Mouse (Mus musculus) brain, adult 2 months (tissue): Measurements from ENCODE around the gene Hoxb6.

ENCODE experiments used
- DNase-seq: peaks from one replicate; pipeline ENCODE4 v3.0.0; 2011; ENCODE audit warnings: low read depth, low spot score

The Hoxb6 gene

GRCm38 (mm10) chr11:96285771-96286738 lies 6.2 kb upstream of the Hoxb6 start, which contains the start of gene Hoxb7:
TSS of gene Hoxb7 (plus strand) at chr11:96286623.
- DNase-seq = no peak

- no peak for DNase-seq
These were observed 5.4 kb upstream of the Hoxb6 start for GRCm38 (mm10) chr11:96286739-96287385.

GRCm38 (mm10) chr11:96287411-96287810 lies 4.9 kb upstream of the Hoxb6 start:
- no peak for DNase-seq

GRCm38 (mm10) chr11:96288455-96289221 lies 3.6 kb upstream of the Hoxb6 start:
- no peak for DNase-seq

- no peak for DNase-seq
These were observed 3.0 kb upstream of the Hoxb6 start for GRCm38 (mm10) chr11:96289293-96289692.

GRCm38 (mm10) chr11:96289837-96290236 lies 2.4 kb upstream of the Hoxb6 start:
- no peak for DNase-seq

GRCm38 (mm10) chr11:96290705-96291355 lies 1.4 kb upstream of the Hoxb6 start:
- DNase-seq = no peak

- DNase-seq = no peak
These were observed 457 bp downstream of the Hoxb6 start for GRCm38 (mm10) chr11:96292565-96293301.

GRCm38 (mm10) chr11:96293302-96293921 lies 1.1 kb downstream of the Hoxb6 start:
- DNase-seq = no peak

GRCm38 (mm10) chr11:96294245-96295091 lies 2.2 kb downstream of the Hoxb6 start:
- DNase-seq = peak; percentile 57

- no peak for DNase-seq
These were observed 3.0 kb downstream of the Hoxb6 start for GRCm38 (mm10) chr11:96295092-96295835.

- DNase-seq = no peak
These were observed 4.7 kb downstream of the Hoxb6 start for GRCm38 (mm10) chr11:96296997-96297396.

- no peak for DNase-seq
These were observed 5.2 kb downstream of the Hoxb6 start for GRCm38 (mm10) chr11:96297428-96297827.

GRCm38 (mm10) chr11:96297968-96298635 lies 5.8 kb downstream of the Hoxb6 start:
- no peak for DNase-seq

- DNase-seq = no peak
These were observed 6.8 kb downstream of the Hoxb6 start for GRCm38 (mm10) chr11:96298895-96299667.

- DNase-seq = no peak
These were observed 7.5 kb downstream of the Hoxb6 start for GRCm38 (mm10) chr11:96299781-96300180.

GRCm38 (mm10) chr11:96300354-96301063 lies 8.2 kb downstream of the Hoxb6 start:
- no peak for DNase-seq
